Mouse (Mus musculus) embryonic stem cell, embryonic (primary cell): ENCODE results near the gene Fam163a.

Source experiments
- CTCF ChIA-PET, 4 experiments: fragments of 300-600 bp in 2 of 4; fragments of 350-600 bp in 2 of 4; sonication (Branson Sonifier 250); formaldehyde crosslinking; loops; one replicate each; lab custom pipeline; 2022; ENCODE audit warnings: inconsistent platforms in 2 of 4; lab: Charles Lee
- POLR2A ChIA-PET, 4 experiments: fragments of 300-600 bp in 2 of 4; fragments of 350-600 bp in 2 of 4; sonication (Branson Sonifier 250); formaldehyde crosslinking; loops; one replicate each; lab custom pipeline; 2022; ENCODE audit warnings: antibody characterized with exemption in 4 of 4, inconsistent platforms in 1 of 4; lab: Charles Lee

Gene Fam163a

GRCm38 (mm10) chr1:156070106-156070505 is 134.7 kb downstream of the Fam163a start:
- CTCF ChIA-PET: no interaction called here
- POLR2A ChIA-PET: interaction anchor here in 3 of 4 experiments (0.5 to 1.7 kb wide), 10 partner anchors 8 to 404 kb away, joined by 3 to 7 read pairs (median 3); partner anchors contain the start of genes Soat1 (in 1 of the 3) and Tor1aip1 (in 1 of the 3)

GRCm38 (mm10) chr1:156066133-156066532 is 138.7 kb downstream of the Fam163a start:
- CTCF ChIA-PET: interaction anchor here in 2 of 4 experiments (0.7 to 1.8 kb wide), 3 partner anchors 23 to 29 kb away, joined by 3 to 8 read pairs (median 4); no protein-coding TSS in a partner anchor
- POLR2A ChIA-PET: interaction anchor here in 3 of 4 experiments (0.6 to 3.9 kb wide), 10 partner anchors 8 to 30 kb away, joined by 3 to 19 read pairs (median 4); partner anchors contain the start of gene Tor1aip1 (in 1 of the 3)

- CTCF ChIA-PET: interaction anchor here in 1 of 4 experiments (0.7 kb wide), 1 partner anchor 20 kb away, joined by 3 read pairs; no protein-coding TSS in a partner anchor
- POLR2A ChIA-PET: interaction anchor here in 3 of 4 experiments (0.6 to 5.4 kb wide), 12 partner anchors 8 to 41 kb away, joined by 3 to 37 read pairs (median 4); no protein-coding TSS in a partner anchor
These were observed 142.6 kb downstream of the Fam163a start for GRCm38 (mm10) chr1:156062193-156062592.

GRCm38 (mm10) chr1:156058207-156058606 is 146.6 kb downstream of the Fam163a start:
- CTCF ChIA-PET: interaction anchor here in 1 of 4 experiments (1.6 kb wide), 1 partner anchor 22 kb away, joined by 5 read pairs; the partner anchor contains the start of gene Tor1aip1
- POLR2A ChIA-PET: interaction anchor here in 3 of 4 experiments (0.6 to 8.7 kb wide), 12 partner anchors 8 to 23 kb away, joined by 3 to 84 read pairs (median 4); partner anchors contain the start of genes Tor1aip1 (in 2 of the 3) and Tor1aip2 (in 1 of the 3)

GRCm38 (mm10) chr1:156046688-156047087 is 158.1 kb downstream of the Fam163a start:
- CTCF ChIA-PET: interaction anchor here in 2 of 4 experiments (0.7 to 1.1 kb wide), 2 partner anchors 18 to 133 kb away, joined by 3 read pairs; no protein-coding TSS in a partner anchor

GRCm38 (mm10) chr1:156044211-156044611 is 160.6 kb downstream of the Fam163a start:
- ChIA-PET POLR2A (interaction anchor here in 3 of 4 experiments (1.0 to 7.3 kb wide), 14 partner anchors 8 to 173 kb away, joined by 3 to 84 read pairs (median 7); partner anchors contain the start of genes Cep350 (in 1 of the 3), Tor1aip1 (in 1 of the 3) and Tor1aip2 (in 1 of the 3)), CTCF (interaction anchor here in 1 of 4 experiments (1.6 to 1.9 kb wide), 2 partner anchors 22 to 67 kb away, joined by 4 to 8 read pairs; no protein-coding TSS in a partner anchor)

More at GRCm38 (mm10) chr1:156046688-156047087, 158.1 kb downstream of the Fam163a start:
- POLR2A ChIA-PET: interaction anchor here in 3 of 4 experiments (1.1 to 2.5 kb wide), 9 partner anchors 10 to 73 kb away, joined by 3 to 18 read pairs (median 4); partner anchors contain the start of genes Tor1aip1 (in 3 of the 3), Cep350 (in 1 of the 3) and Tor1aip2 (in 1 of the 3)

- POLR2A ChIA-PET: interaction anchor here in 3 of 4 experiments (0.6 to 7.3 kb wide), 33 partner anchors 8 to 676 kb away, joined by 3 to 84 read pairs (median 4); partner anchors contain the start of genes Cep350 (in 2 of the 3), Fam20b (in 1 of the 3), Qsox1 (in 1 of the 3) and Tor1aip2 (in 1 of the 3)
These were observed 161.8 kb downstream of the Fam163a start for GRCm38 (mm10) chr1:156043027-156043426.

GRCm38 (mm10) chr1:156042481-156042880 is 162.3 kb downstream of the Fam163a start:
- POLR2A ChIA-PET: interaction anchor here in 3 of 4 experiments (0.6 to 7.3 kb wide), 35 partner anchors 8 to 677 kb away, joined by 3 to 84 read pairs (median 4); partner anchors contain the start of genes Cep350 (in 2 of the 3), Fam20b (in 1 of the 3), Qsox1 (in 1 of the 3) and Tor1aip2 (in 1 of the 3)
- CTCF ChIA-PET: interaction anchor here (0.6 to 1.9 kb wide), 16 partner anchors 12 to 484 kb away, joined by 3 to 8 read pairs (median 4); partner anchors contain the start of genes Acbd6 (in 1 of the 4) and Cep350 (in 1 of the 4)

More at GRCm38 (mm10) chr1:156043027-156043426, 161.8 kb downstream of the Fam163a start:
- CTCF ChIA-PET: interaction anchor here (0.6 to 1.9 kb wide), 17 partner anchors 11 to 485 kb away, joined by 3 to 8 read pairs (median 4); partner anchors contain the start of genes Cep350 (in 2 of the 4) and Acbd6 (in 1 of the 4)

GRCm38 (mm10) chr1:156041451-156042241 is 163.2 kb downstream of the Fam163a start:
- POLR2A ChIA-PET: interaction anchor here (0.5 to 7.3 kb wide), 31 partner anchors 8 to 624 kb away, joined by 3 to 84 read pairs (median 4); partner anchors contain the start of genes Cep350 (in 2 of the 4) and Acbd6 (in 1 of the 4)
- CTCF ChIA-PET: interaction anchor here in 2 of 4 experiments (0.6 to 1.7 kb wide), 2 partner anchors 21 to 68 kb away, joined by 3 to 5 read pairs; partner anchors contain the start of gene Cep350 (in 1 of the 2)

GRCm38 (mm10) chr1:156040731-156041401 is 164.0 kb downstream of the Fam163a start:
- ChIA-PET POLR2A (interaction anchor here (0.5 to 7.3 kb wide), 66 partner anchors 8 to 941 kb away, joined by 3 to 84 read pairs (median 4); partner anchors contain the start of genes Acbd6 (in 3 of the 4), Cep350 (in 3 of the 4), Qsox1 (in 2 of the 4) and Abl2 (in 1 of the 4)), CTCF (interaction anchor here in 3 of 4 experiments (0.5 to 1.6 kb wide), 14 partner anchors 8 to 650 kb away, joined by 3 to 5 read pairs (median 4); partner anchors contain the start of genes Abl2 (in 1 of the 3) and Cep350 (in 1 of the 3))

- ChIA-PET CTCF (interaction anchor here in 2 of 4 experiments (1.0 to 1.6 kb wide), 10 partner anchors 9 to 518 kb away, joined by 3 to 5 read pairs (median 4); partner anchors contain the start of genes Abl2 (in 1 of the 2) and Cep350 (in 1 of the 2)), POLR2A (interaction anchor here (0.5 to 7.3 kb wide), 53 partner anchors 9 to 940 kb away, joined by 3 to 84 read pairs (median 4); partner anchors contain the start of genes Cep350 (in 3 of the 4), Acbd6 (in 2 of the 4), Qsox1 (in 2 of the 4) and Abl2 (in 1 of the 4))
These were observed 164.8 kb downstream of the Fam163a start for GRCm38 (mm10) chr1:156039989-156040388.

GRCm38 (mm10) chr1:156037144-156037583 is 167.7 kb downstream of the Fam163a start:
- CTCF ChIA-PET: interaction anchor here in 1 of 4 experiments (0.5 to 1.9 kb wide), 5 partner anchors 29 to 467 kb away, joined by 3 to 10 read pairs (median 3); partner anchors contain the start of gene Cep350
- POLR2A ChIA-PET: interaction anchor here in 3 of 4 experiments (0.6 to 7.3 kb wide), 26 partner anchors 9 to 521 kb away, joined by 3 to 84 read pairs (median 8); partner anchors contain the start of genes Cep350 (in 3 of the 3), Qsox1 (in 3 of the 3), Abl2 (in 1 of the 3) and Tdrd5 (in 1 of the 3)

GRCm38 (mm10) chr1:156035930-156036737 is 168.7 kb downstream of the Fam163a start, which contains the start of gene Tor1aip1:
Gene Tor1aip1 (minus strand): TSS chr1:156036480.
- ChIA-PET POLR2A (interaction anchor here in 3 of 4 experiments (0.5 to 3.4 kb wide), 66 partner anchors 8 to 903 kb away, joined by 3 to 41 read pairs (median 4); partner anchors contain the start of genes Cep350 (in 3 of the 3), Qsox1 (in 3 of the 3), Abl2 (in 1 of the 3) and Acbd6 (in 1 of the 3)), CTCF (interaction anchor here in 2 of 4 experiments (0.5 to 1.9 kb wide), 7 partner anchors 21 to 466 kb away, joined by 3 to 10 read pairs (median 3); partner anchors contain the start of gene Cep350 (in 1 of the 2))

GRCm38 (mm10) chr1:156035269-156035929 is 169.4 kb downstream of the Fam163a start, which contains the start of gene Tor1aip2:
Gene Tor1aip2 (plus strand): TSS chr1:156035403.
- CTCF ChIA-PET: interaction anchor here in 3 of 4 experiments (0.6 to 1.9 kb wide), 6 partner anchors 22 to 513 kb away, joined by 5 to 26 read pairs (median 7); partner anchors contain the start of gene Cep350 (in 1 of the 3)
- POLR2A ChIA-PET: interaction anchor here (0.6 to 3.4 kb wide), 86 partner anchors 8 to 903 kb away, joined by 3 to 41 read pairs (median 4); partner anchors contain the start of genes Cep350 (in 3 of the 4), Qsox1 (in 3 of the 4), Abl2 (in 1 of the 4) and Acbd6 (in 1 of the 4)
